Mouse (Mus musculus) olfactory bulb, adult 2 months (tissue): ENCODE measurements around the gene 1700037C18Rik. TPM values are rescaled to one million over a fixed set of nuclear protein-coding genes. Genes with fewer than 3 reads are reported as not detected.

ENCODE experiments used
- H3K27ac ChIP-seq: fragments of 200-500 bp; 2 replicates; pipeline ENCODE4 v1.5.1; 2012; ENCODE audit warnings: low read depth, low read length; ENCODE audit not compliant: insufficient read depth
- H3K4me1 ChIP-seq: fragments of 200-500 bp; 2 replicates; pipeline ENCODE4 v1.6.1; 2012; ENCODE audit warnings: low read length; ENCODE audit not compliant: control insufficient read depth, insufficient read depth
- H3K4me3 ChIP-seq: fragments of 200-500 bp; 2 replicates; pipeline ENCODE4 v1.5.1; 2012; ENCODE audit warnings: mild to moderate bottlenecking, low read depth, low read length, moderate library complexity; ENCODE audit not compliant: insufficient read depth
- CTCF ChIP-seq: fragments of 200-500 bp; IDR thresholded peaks from 2 replicates; pipeline ENCODE4 v1.5.1; 2012; ENCODE audit warnings: low read depth, mild to moderate bottlenecking, low read length, moderate library complexity; ENCODE audit not compliant: insufficient read depth
- POLR2A ChIP-seq: fragments of 200-500 bp; IDR thresholded peaks from 2 replicates; pipeline ENCODE4 v1.6.1; 2012; ENCODE audit warnings: mild to moderate bottlenecking, low read depth, low read length, moderate library complexity; ENCODE audit not compliant: insufficient read depth
- WGBS: fragments of 180-500 bp; shearing (Covaris S2); methylation state at CpG from one replicate; pipeline ENCODE4 v1.1.7; 2018; 5-methylcytosine and 5-hydroxymethylcytosine counted together
- polyA plus RNA-seq: library from polyadenylated mRNA; stranded (reverse); fragments of >200 nt; gene quantifications from 2 replicates; pipeline ENCODE4 v1.2.4, GENCODE M21; 2012; ENCODE audit warnings: low replicate concordance; ENCODE audit not compliant: missing spikeins, insufficient read depth, insufficient read length

Gene 1700037C18Rik
- polyA plus RNA-seq, 1 experiment, result not detected

DNA sequence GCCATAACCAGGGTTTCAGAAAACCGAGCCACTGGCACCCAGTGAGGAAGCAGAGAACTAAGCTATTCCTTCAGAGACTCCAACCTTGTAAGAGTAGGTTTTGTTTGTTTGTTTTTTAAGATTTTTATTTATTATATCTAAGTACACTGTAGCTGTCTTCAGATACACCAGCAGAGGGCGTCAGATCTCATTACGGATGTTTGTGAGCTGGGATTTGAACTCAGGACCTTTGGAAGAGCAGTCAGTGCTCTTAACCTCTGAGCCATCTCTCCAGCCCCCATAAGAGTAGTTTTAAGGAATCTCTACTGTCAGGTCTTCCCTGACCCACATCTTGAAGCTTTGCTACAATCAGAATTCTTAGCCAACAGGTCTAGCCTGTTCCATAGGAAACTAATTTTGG lies 60.1 kb downstream of the 1700037C18Rik start:
- Histone ChIP-seq H3K27ac (no peak overlapping the region), H3K4me3 (no peak overlapping the region), H3K4me1 (peaks cover 10% of the 10 kb centered on the region)
- 77% methylated on average over 3 of the region's 3 CpGs for WGBS
- TF ChIP-seq CTCF (no peak), POLR2A (no peak)

GRCm38 (mm10) chr16:3847871-3848270 lies 60.6 kb downstream of the 1700037C18Rik start:
- H3K4me1 ChIP-seq, result peaks cover 10% of the 10 kb centered on the region
- H3K27ac ChIP-seq, result no peak overlapping the region
- TF ChIP-seq POLR2A (no peak), CTCF (no peak)
- WGBS, result 68% methylated on average over 4 of the region's 4 CpGs
- 0 out of 2 replicates have a peak overlapping the region, but pooled peaks have one; percentile 4 for H3K4me3 ChIP-seq

DNA sequence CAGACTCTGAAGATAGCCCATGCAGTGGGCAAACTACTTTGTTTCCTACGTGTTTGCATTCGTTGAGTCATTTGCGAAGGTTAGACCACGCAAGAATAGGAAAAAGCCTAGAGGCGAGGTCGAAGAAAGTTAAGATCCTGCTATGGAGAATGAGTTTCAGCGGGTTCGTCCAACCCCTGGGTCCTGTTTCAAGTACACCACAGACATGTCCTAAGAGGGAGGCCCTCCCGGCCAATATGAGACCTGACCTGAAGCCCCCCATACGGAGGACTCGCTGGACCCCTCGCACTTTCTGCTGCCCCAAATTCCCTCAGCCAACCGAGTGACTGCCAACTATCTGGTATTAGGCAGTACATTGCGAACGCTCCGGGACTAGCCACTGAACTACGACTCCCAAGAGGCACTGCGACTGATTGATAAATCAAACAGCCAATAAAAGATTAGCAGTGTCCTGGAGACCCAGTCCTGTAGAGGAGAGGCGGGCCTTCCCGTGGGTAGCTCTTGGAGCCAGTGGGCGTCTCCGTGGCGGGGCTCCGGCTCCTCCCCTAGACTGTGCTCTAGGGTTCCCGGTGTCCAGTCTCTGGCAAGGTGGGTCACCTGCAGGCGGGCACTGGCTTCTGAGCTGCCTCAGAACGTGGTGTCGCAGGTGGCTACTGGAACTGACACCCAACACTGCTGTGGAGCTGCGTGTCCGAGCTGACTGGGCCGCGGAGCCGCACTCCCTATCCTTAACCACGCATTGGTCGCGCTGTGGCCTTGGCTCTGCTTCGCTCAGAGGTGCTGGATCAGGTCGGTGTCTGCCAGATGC lies 61.6 kb downstream of the 1700037C18Rik start, which contains the start of gene Zfp174:
Gene Zfp174, plus strand, starts transcription at position 558 of the 808 bp plus-strand sequence.
- TF ChIP-seq CTCF, result 0 out of 2 replicates have a peak, but pooled peaks have one; percentile 4
- peak; percentile 79 for TF ChIP-seq POLR2A
- Histone ChIP-seq H3K4me1 (peaks cover 10% of the 10 kb centered on the region), H3K4me3 (peak within 1 kb of the TSS; percentile 77), H3K27ac (0 out of 2 replicates have a peak within 1 kb of the TSS, but pooled peaks have one; percentile 17)
- 4% methylated on average over 38 of the region's 38 CpGs for WGBS

Other genes starting within 250 kb of the 1700037C18Rik start
- gene Mefv, start 190.6 kb downstream of the 1700037C18Rik start, polyA plus RNA-seq, result not detected in 2 replicates
- gene Zfp263, start 164.6 kb downstream of the 1700037C18Rik start, polyA plus RNA-seq, result not detected in 2 replicates
- gene Olfr15, start 77.8 kb downstream of the 1700037C18Rik start, polyA plus RNA-seq, result not detected in 2 replicates
- not detected in 2 replicates for gene Zfp174, start 61.4 kb downstream of the 1700037C18Rik start, polyA plus RNA-seq
- not detected in 2 replicates for gene Naa60, start 36.3 kb downstream of the 1700037C18Rik start, polyA plus RNA-seq
- not detected in 2 replicates for gene Zfp597, start 24.1 kb downstream of the 1700037C18Rik start, polyA plus RNA-seq
- not detected in 2 replicates for gene Gm20695, start 24.0 kb downstream of the 1700037C18Rik start, polyA plus RNA-seq
- gene Cluap1, start 112 bp upstream of the 1700037C18Rik start, polyA plus RNA-seq, result not detected in 2 replicates
- not detected in 2 replicates for gene Nlrc3, start 67.9 kb upstream of the 1700037C18Rik start, polyA plus RNA-seq
- gene Slx4, start 95.1 kb upstream of the 1700037C18Rik start, polyA plus RNA-seq, result 162 TPM in 1 of 2 replicates, not detected in the other
- not detected in 2 replicates for gene Dnase1, start 128.3 kb upstream of the 1700037C18Rik start, polyA plus RNA-seq
- not detected in 2 replicates for gene Trap1, start 169.1 kb upstream of the 1700037C18Rik start, polyA plus RNA-seq